Mouse (Mus musculus): ENCODE results near the gene Hoxd10. TPM values are rescaled to one million over a fixed set of nuclear protein-coding genes. Genes with fewer than 3 reads are reported as not detected.
A peak's percentile ranks its signal among the peaks of the same experiment; 100 is the strongest.

The Hoxd10 gene
- total RNA-seq (2021) = 1 to 10 TPM; 3.0 to 4.9 TPM
- long read RNA-seq, experiment 1, partial matches to known transcripts = 0 of 5 reads
- long read RNA-seq, experiment 1, other reads (novel, unspliced or antisense) = 1 of 5 reads
- long read RNA-seq, experiment 2, partial matches to known transcripts = 0 of 4 reads
- long read RNA-seq, experiment 2, other reads (novel, unspliced or antisense) = 0 of 4 reads

DNA sequence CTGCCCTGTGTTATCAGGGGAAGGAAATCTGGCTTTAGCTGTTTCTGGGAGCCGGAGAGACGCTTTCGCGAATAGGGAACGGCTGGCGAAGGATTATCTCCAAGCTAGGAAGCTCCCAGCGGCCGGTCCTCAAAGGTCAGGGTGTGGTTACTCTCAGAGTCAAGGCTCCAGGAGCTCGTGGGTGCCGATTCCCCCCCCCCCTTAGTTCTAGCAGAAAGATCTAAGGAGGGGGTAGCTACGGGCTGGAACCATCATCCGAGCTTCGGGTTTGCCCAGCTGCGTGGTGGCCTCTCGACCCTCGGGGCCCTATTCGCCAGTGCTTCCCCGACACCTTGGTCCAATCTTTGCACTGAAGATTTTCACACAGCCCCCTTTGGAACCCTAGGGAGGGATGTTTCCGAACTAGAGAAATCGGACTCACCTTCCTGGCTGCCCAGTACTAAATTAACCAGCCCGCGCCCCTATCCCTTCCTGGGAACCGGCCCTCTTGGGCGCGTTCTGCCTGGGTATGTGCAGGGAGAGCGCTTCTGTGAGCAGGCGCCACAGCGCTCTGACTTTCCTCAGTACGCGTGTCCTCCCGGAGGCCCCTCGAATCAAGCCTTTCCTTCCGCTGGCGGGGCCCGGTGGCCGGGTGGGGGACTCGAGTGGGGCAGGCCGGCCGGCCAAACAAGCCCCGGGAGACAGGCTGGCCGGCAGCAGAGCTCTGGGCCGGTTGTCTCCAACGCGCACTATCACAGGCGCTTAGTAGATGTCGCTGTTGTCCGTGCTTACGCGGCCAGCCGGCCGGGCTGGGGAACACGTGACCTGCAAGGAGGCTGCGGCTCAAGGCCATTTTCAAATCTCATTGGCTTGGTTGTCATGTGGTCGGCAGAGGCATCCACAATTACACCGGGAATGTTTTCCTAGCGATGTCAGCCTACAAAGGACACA, at the start of gene Hoxd10:
TSS of gene Hoxd10 (plus strand) at position 903 of the 930 bp plus-strand sequence.
- DNase-seq (ENCODE audit: low spot score in 2 of 2) = peak in 1 of 2 experiments; percentile 77

DNA sequence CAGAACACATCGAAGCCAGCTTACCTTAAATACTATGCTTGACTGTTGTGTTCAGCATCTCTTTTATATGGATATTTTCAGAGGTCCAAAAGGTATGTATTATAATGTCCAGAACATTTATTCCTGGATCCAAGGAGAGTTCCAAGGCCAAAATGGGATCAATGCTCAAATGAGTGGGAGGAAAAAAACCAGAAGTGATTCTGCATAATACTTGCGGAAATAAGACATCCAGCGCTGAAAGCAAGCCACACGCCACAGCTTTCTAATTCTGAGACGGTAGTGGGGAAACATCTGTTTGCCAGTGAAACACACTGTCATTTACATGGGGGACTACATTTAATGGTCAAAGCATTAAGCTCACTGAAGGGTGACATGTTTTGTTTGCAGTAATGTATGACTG, 49.3 kb upstream of the Hoxd10 start:
- DNase-seq (ENCODE audit: low spot score in 2 of 2) = no peak

GRCm38 (mm10) chr2:74645631-74646030, 46.1 kb upstream of the Hoxd10 start:
- DNase-seq (ENCODE audit: low spot score in 2 of 2) = no peak

DNA sequence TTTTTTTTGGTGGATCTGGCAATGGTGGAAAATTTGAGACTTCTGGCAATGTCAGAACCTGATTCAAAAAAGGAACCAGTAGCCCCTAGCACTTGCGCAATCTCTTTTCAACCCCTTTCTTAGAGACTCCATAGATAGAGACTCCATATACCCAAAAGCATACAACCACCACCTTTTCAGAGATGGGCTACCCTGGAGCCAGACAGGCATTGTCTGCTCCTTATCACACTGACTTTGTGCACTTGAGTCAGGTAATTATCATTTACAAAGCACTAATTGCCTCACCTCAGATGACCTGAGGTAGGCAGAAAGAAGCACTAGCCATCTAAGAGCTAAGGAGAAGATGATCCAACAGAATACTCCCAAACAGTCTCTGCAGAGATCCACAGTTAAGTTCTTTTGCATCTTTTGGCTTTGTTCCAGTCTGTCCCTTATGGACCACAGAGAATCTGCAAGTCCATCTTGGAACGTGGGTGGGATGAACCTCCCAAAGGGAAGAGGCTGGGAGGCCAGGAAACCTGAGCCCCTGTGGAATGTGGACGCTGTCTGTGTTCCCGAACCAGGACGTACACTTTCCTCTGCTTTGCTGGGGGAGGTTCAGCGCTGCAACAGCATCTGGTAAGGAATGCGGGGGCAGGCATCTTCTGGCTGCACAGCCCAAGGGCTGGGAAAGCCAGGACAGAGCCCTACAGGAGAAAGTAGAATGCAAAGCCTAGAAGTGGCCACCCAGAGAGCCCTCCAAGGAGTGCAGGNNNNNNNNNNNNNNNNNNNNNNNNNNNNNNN, 44.5 kb upstream of the Hoxd10 start:
- DNase-seq (ENCODE audit: low spot score in 2 of 2) = peak in 1 of 2 experiments; percentile 6

DNA sequence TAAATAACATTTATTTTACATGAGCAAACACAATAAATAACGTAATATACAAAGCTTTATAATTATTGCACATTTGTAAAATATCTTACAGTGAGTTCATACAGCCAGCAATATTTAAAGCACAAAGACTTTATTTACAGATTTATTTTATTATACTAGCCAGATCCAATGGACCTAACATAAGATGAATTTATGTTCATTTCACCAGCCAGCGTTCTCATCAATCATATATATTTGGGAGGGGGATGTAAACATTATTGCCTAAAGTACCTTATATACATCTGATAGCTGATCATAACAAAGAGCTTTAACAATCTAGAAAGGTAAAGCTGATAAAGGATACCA, 38.8 kb upstream of the Hoxd10 start:
- no peak for DNase-seq (ENCODE audit: low spot score in 2 of 2)

DNA sequence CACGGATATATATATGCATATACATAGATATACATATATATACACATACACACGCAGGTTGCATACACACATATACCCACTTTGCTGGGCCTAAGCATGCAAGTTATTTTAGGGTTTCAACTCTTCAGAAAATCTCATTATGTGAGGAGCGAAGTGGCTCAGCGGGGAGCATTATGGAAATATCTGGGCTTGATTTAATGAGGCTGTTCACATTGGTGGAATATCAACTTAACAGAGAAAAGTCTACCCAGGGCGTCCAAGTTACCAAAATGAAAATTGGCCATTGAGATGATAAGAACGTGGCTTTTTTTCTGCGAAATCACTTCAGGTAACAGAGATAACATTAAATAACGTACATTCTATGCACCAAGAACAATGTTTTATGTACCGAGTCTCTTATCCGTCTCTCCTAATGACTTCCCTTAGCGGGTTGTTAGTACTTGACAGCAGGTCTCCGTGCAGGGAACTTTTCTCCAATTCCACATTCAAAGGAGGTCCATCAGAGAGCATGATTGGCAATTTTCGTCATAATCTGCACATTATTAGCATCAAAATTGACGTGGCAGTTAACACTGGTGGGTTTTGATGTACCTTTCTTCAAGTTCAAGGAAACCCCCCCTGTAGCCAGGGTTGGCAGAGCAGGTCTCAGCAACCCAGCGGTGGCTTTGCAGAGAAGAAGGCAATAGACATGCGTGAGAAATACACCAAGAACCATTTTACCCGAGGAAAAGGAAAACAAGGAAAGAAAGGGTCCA, 37.8 kb upstream of the Hoxd10 start:
- DNase-seq (ENCODE audit: low spot score in 2 of 2) = no peak

DNA sequence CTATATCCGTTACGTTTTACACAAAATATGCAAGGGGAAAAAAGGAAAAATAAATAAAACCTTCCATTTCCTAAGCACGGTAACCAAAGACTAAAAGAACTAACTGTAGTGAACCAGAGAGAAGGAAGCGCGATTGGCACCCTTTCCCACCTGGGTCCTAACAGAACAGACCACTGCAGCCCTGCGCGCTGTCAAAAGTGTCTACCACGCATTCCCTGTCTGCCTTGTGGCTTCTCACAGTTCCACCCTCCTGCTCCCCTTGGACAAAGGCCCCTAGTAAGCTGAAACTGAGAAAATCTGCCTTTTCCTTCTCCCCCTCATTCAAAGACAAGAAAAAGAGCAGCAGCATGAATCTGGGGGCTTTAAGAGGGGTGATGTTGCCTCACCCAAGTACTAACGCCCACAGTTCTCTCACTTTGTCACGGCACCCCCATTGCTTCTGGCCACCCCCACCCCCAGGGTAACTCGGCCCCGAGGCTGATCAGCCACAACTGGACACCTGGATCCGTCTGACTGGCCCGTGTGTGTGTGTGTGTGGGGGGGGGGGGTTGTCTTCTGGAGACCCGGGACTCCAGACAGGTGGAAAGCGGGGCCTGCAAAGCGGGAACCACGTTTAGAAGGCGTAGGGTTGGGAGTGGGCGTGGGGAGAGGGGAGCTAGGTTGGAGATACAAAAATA, 36.8 kb upstream of the Hoxd10 start:
- DNase-seq (ENCODE audit: low spot score in 2 of 2) = no peak

GRCm38 (mm10) chr2:74655420-74655781, 36.3 kb upstream of the Hoxd10 start:
- peak; percentile 50 to 57 for DNase-seq (ENCODE audit: low spot score in 2 of 2)

GRCm38 (mm10) chr2:74655821-74656631, 35.7 kb upstream of the Hoxd10 start:
- peak in 1 of 2 experiments; percentile 38 for DNase-seq (ENCODE audit: low spot score in 2 of 2)

DNA sequence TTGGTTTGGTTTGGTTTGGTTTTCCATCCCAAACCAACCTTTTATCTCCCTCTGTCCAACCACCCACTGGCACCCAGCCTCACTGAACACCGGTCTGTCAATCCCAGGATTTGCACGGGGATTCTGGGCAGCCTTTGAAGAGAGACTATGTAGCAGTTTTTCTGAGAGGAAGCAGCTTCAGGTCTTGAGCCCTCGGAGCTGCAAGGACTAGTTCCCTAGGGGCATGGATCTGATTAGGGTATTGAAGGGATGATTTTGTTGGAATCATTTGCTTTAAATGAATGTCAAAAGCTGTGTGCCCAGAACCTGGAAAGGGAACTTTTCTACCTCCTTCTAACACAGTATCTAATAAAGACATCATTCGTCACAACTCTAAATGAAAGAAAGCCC, 35.1 kb upstream of the Hoxd10 start:
- DNase-seq (ENCODE audit: low spot score in 2 of 2) = no peak

DNA sequence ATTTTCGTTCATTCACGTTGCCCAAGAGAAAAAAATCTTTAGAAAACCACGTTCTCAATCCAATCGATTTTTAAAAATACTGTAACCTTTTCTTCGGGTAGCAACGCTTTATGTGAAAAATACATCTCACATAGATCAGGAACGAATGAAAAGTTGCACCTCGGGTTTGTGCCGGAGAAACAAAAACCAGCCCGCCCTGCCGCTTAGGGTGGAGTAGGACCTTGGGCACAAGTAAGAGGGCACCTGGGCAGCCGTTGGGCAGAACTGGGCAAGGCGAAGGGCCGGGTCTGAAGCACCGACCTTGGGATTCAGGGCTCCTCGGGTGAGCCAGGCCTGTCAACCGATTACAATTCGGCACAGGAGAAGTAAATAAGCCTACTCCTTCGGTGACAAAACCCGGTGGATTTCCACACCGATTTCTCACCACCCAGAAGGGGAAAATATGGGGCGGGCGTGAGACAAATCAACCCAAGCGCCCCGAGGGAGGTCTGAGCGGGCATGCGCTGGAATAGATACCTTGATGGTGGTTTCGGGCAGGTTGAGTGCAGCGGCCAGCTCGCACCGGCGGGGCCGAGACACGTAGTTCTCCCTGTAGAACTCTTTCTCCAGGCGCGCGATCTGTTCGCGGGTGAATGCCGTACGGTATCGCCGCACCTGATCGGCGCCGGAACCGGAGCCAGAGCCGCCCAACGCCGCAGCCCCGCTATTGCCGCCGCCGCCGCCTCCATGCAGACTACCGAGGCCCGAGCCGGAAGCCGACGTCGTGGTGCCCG, 34.3 kb upstream of the Hoxd10 start:
- no peak for DNase-seq (ENCODE audit: low spot score in 2 of 2)

DNA sequence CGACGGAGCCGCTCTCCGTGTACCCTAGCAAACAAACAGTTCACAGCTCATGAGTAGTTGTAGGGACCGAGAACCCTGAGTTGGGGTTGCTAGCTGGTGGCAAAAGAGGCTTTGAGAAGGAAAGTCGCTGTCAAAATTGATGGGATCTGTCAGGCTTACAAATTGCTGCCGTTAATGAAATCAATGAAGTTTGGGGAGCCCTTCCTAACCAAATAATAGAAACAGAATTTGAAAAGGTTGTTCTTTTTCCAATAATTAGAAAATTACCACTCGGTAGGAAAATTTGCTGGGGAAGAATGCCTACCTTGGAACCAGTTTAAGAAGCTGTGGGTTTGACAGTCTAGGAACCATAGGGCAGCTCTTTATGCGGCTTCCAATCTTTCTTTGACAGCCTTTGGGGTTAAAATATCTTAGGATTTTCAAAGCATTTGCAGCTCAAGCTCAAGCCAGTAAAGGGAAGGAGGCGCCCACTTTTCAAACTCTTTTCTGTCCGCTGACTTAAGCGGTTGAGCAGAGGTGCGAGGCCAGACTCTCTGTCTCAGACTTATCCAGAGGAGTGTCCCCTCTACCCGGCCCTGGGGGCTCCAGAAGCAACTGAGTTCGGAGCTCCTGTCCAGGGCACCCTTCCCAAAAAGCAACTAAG, 33.6 kb upstream of the Hoxd10 start:
- DNase-seq (ENCODE audit: low spot score in 2 of 2) = no peak

DNA sequence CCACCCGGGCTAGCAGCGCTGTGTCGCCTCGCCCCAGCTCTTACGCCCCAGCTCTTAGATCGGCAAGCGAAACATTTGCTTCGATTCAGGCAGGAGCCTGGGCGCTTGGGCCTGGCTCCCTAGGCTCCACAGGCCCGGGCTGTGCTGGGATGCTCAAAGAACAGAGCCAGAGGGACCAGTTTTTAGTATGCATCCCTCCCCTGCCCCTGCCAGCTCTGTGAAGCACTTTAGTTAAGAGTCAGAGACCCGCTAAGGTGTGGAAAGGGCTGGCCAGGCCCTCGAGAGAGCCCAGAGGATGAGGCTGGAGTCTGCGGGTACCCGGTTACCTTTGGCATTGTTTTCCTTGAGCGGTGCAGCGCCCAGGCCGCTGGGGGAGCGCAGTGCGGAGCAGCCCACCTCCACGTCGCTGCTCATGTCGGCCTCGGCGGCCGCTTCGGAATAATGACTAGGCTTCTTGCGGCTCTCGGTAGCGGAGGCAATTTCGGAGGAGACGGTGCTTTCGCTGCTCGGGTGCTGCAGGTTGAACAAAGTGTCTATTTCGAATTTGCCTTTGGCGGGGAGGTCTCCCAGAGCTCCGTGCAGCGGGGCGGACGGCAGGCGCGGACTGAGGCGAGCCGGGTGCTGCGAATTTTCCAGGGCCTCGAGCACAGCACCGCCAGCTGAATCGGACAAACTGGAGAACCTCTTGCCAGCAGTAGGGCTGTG, 32.9 kb upstream of the Hoxd10 start:
- DNase-seq (ENCODE audit: low spot score in 2 of 2) = no peak

DNA sequence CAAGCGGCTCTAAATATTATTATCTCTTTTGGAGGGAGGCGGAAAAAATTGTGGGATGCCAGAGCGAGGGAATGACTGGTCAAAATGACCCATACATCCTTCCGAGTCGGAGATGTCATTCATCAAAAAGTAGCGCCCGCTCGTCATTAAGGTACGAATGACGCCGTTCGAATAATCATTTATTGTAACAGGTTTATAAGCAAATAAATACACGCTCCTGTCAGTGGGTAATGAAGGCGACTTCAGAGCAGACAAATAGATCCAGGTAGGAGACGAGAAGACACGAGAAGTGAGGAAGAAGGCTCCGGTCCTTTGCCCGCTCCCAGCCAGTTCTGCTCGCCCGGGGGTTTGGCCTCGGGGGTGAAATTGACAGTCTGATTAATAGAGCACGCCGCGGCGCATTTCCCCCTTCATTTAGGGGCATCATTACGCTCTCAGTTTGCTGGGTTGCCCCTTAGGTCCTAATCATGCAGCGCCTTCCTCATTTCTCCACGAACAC, 32.2 kb upstream of the Hoxd10 start, which contains the start of gene Evx2:
TSS of gene Evx2 (minus strand) at position 51 of the 499 bp plus-strand sequence.
- DNase-seq (ENCODE audit: low spot score in 2 of 2) = no peak

GRCm38 (mm10) chr2:74660421-74661375, 31.0 kb upstream of the Hoxd10 start:
- DNase-seq (ENCODE audit: low spot score in 2 of 2) = no peak

- no peak for DNase-seq (ENCODE audit: low spot score in 2 of 2)
These were observed 30.0 kb upstream of the Hoxd10 start for GRCm38 (mm10) chr2:74661685-74662084.

All from gastrocnemius, postnatal 4 days (tissue).